Mouse (Mus musculus) hindbrain, embryonic 15.5 days (tissue): ENCODE data around the gene Tnfsf15. TPM values are rescaled to one million over a fixed set of nuclear protein-coding genes. Genes with fewer than 3 reads are reported as not detected.

Experiments
- ATAC-seq: fragments of 200-750 bp; cut with Nextera tagmentation; 2 replicates; pipeline ENCODE4 v1.8.0; 2017; ENCODE audit warnings: low read depth, moderate number of reproducible peaks, moderate TSS enrichment; ENCODE audit not compliant: low FRiP score
- H3K27ac ChIP-seq: fragments of 300-500 bp; sonication (generic); replicated peaks from 2 replicates; pipeline ENCODE4 v1.5.1; 2015; ENCODE audit warnings: mild to moderate bottlenecking, inconsistent platforms
- H3K27me3 ChIP-seq: fragments of 300-500 bp; sonication (generic); 2 replicates; pipeline ENCODE4 v1.6.1; 2015; ENCODE audit warnings: control low read depth, inconsistent platforms
- H3K36me3 ChIP-seq: fragments of 300-500 bp; sonication (generic); 2 replicates; pipeline ENCODE4 v1.6.1; 2015; ENCODE audit warnings: control low read depth, inconsistent platforms
- H3K4me1 ChIP-seq: fragments of 300-500 bp; sonication (generic); replicated peaks from 2 replicates; pipeline ENCODE4 v1.6.1; 2015; ENCODE audit warnings: control low read depth, inconsistent platforms
- H3K4me2 ChIP-seq: fragments of 300-500 bp; sonication (generic); 2 replicates; pipeline ENCODE4 v1.6.1; 2015; ENCODE audit warnings: moderate library complexity, mild to moderate bottlenecking, inconsistent platforms
- H3K4me3 ChIP-seq: fragments of 300-500 bp; sonication (generic); 2 replicates; pipeline ENCODE4 v1.5.1; 2015; ENCODE audit warnings: mild to moderate bottlenecking, inconsistent platforms
- H3K9ac ChIP-seq: fragments of 300-500 bp; sonication (generic); 2 replicates; pipeline ENCODE4 v1.6.1; 2015; ENCODE audit warnings: inconsistent platforms
- H3K9me3 ChIP-seq: fragments of 300-500 bp; sonication (generic); 2 replicates; pipeline ENCODE4 v1.6.1; 2016; ENCODE audit warnings: control low read depth, inconsistent platforms
- WGBS: fragments of 180-500 bp; shearing (Covaris S2); methylation state at CpG from one replicate; pipeline ENCODE4 v1.1.7; 2015; 5-methylcytosine and 5-hydroxymethylcytosine counted together
- polyA plus RNA-seq: library from polyadenylated mRNA; unstranded; fragments of >200 nt; fragmentation: Nextera tagmentation; extraction: Ambion mirVana; gene quantifications from 2 replicates; pipeline ENCODE4 v1.2.1, GENCODE M21; 2015

The Tnfsf15 gene
- polyA plus RNA-seq, 1 experiment from 2014 or later: 0.05 TPM

GRCm38 (mm10) chr4:63757527-63758154, 12.7 kb upstream of the Tnfsf15 start:
- H3K9ac ChIP-seq: no peak overlapping the region
- no peak overlapping the region for H3K4me2 ChIP-seq
- no peak overlapping the region for H3K4me3 ChIP-seq
- H3K27ac ChIP-seq: no peak overlapping the region
- H3K9me3 ChIP-seq: no peaks in the 10 kb centered on the region
- H3K4me1 ChIP-seq: 0 out of 2 replicates have a peak, but pooled peaks cover 3% of the 10 kb centered on the region
- ATAC-seq: no peak
- 87% methylated on average over 6 of the region's 6 CpGs for WGBS
- no peaks in the 10 kb centered on the region for H3K27me3 ChIP-seq
- no peaks in the 10 kb centered on the region for H3K36me3 ChIP-seq

- WGBS: 71% methylated on average over 2 of the region's 2 CpGs
- H3K4me1 ChIP-seq: 0 out of 2 replicates have a peak, but pooled peaks cover 5% of the 10 kb centered on the region
- no peaks in the 10 kb centered on the region for H3K9me3 ChIP-seq
- H3K36me3 ChIP-seq: no peaks in the 10 kb centered on the region
- no peaks in the 10 kb centered on the region for H3K27me3 ChIP-seq
- no peak for ATAC-seq
- H3K27ac ChIP-seq: no peak overlapping the region
- H3K4me3 ChIP-seq: no peak overlapping the region
- H3K4me2 ChIP-seq: no peak overlapping the region
- no peak overlapping the region for H3K9ac ChIP-seq
These were observed 11.2 kb upstream of the Tnfsf15 start for GRCm38 (mm10) chr4:63756072-63756471.

- WGBS: 70% methylated on average over 9 of the region's 9 CpGs
- H3K4me2 ChIP-seq: no peak overlapping the region
- no peak overlapping the region for H3K27ac ChIP-seq
- H3K4me3 ChIP-seq: no peak overlapping the region
- H3K36me3 ChIP-seq: no peaks in the 10 kb centered on the region
- H3K9ac ChIP-seq: no peak overlapping the region
- no peaks in the 10 kb centered on the region for H3K9me3 ChIP-seq
- ATAC-seq: no peak
- 0 out of 2 replicates have a peak, but pooled peaks cover 5% of the 10 kb centered on the region for H3K4me1 ChIP-seq
- no peaks in the 10 kb centered on the region for H3K27me3 ChIP-seq
These were observed 9.6 kb upstream of the Tnfsf15 start for GRCm38 (mm10) chr4:63754467-63755020.

GRCm38 (mm10) chr4:63753855-63754254, 8.9 kb upstream of the Tnfsf15 start:
- 73% methylated on average over 2 of the region's 2 CpGs for WGBS

GRCm38 (mm10) chr4:63752687-63753523, 8.0 kb upstream of the Tnfsf15 start:
- ATAC-seq: no peak
- Histone ChIP-seq H3K36me3 (no peaks in the 10 kb centered on the region), H3K9ac (no peak overlapping the region), H3K4me2 (no peak overlapping the region), H3K4me1 (0 out of 2 replicates have a peak, but pooled peaks cover 5% of the 10 kb centered on the region), H3K9me3 (no peaks in the 10 kb centered on the region), H3K27me3 (no peaks in the 10 kb centered on the region), H3K27ac (no peak overlapping the region), H3K4me3 (no peak overlapping the region)
- 58% methylated on average over 16 of the region's 16 CpGs for WGBS

More at GRCm38 (mm10) chr4:63753855-63754254, 8.9 kb upstream of the Tnfsf15 start:
- Histone ChIP-seq H3K27ac (no peak overlapping the region), H3K36me3 (no peaks in the 10 kb centered on the region), H3K4me2 (no peak overlapping the region), H3K27me3 (no peaks in the 10 kb centered on the region), H3K4me3 (no peak overlapping the region), H3K9ac (no peak overlapping the region), H3K4me1 (0 out of 2 replicates have a peak, but pooled peaks cover 5% of the 10 kb centered on the region), H3K9me3 (no peaks in the 10 kb centered on the region)
- ATAC-seq: no peak

- H3K4me1 ChIP-seq: 0 out of 2 replicates have a peak, but pooled peaks cover 11% of the 10 kb centered on the region
- no peak overlapping the region for H3K4me3 ChIP-seq
- no peaks in the 10 kb centered on the region for H3K9me3 ChIP-seq
- H3K27ac ChIP-seq: no peak overlapping the region
- no peak for ATAC-seq
- 70% methylated on average over 3 of the region's 3 CpGs for WGBS
- H3K36me3 ChIP-seq: no peaks in the 10 kb centered on the region
- H3K27me3 ChIP-seq: no peaks in the 10 kb centered on the region
- H3K9ac ChIP-seq: no peak overlapping the region
- H3K4me2 ChIP-seq: no peak overlapping the region
These were observed 3.3 kb upstream of the Tnfsf15 start for GRCm38 (mm10) chr4:63748061-63748730.

GRCm38 (mm10) chr4:63745271-63745670, 358 bp upstream of the Tnfsf15 start:
- 75% methylated on average over 6 of the region's 6 CpGs for WGBS
- no peak overlapping the region for H3K27ac ChIP-seq
- H3K4me2 ChIP-seq: no peak overlapping the region
- no peak overlapping the region for H3K9ac ChIP-seq
- H3K4me1 ChIP-seq: 0 out of 2 replicates have a peak, but pooled peaks cover 6% of the 10 kb centered on the region
- no peak for ATAC-seq
- no peak overlapping the region for H3K4me3 ChIP-seq
- no peaks in the 10 kb centered on the region for H3K9me3 ChIP-seq
- H3K27me3 ChIP-seq: no peaks in the 10 kb centered on the region
- no peaks in the 10 kb centered on the region for H3K36me3 ChIP-seq

GRCm38 (mm10) chr4:63743660-63744059, 1.3 kb downstream of the Tnfsf15 start:
- H3K9me3 ChIP-seq: no peaks in the 10 kb centered on the region
- no peak overlapping the region for H3K27ac ChIP-seq
- no peak for ATAC-seq
- H3K4me3 ChIP-seq: no peak overlapping the region
- no peak overlapping the region for H3K9ac ChIP-seq
- H3K27me3 ChIP-seq: no peaks in the 10 kb centered on the region
- no peaks in the 10 kb centered on the region for H3K36me3 ChIP-seq
- no peak overlapping the region for H3K4me2 ChIP-seq
- WGBS: 56% methylated on average over 1 of the region's 1 CpGs
- peaks cover 14% of the 10 kb centered on the region; the same call in 1 of the 2 replicates for H3K4me1 ChIP-seq

- H3K4me1 ChIP-seq: peaks cover 14% of the 10 kb centered on the region; the same call in 1 of the 2 replicates
- H3K4me3 ChIP-seq: no peak overlapping the region
- H3K4me2 ChIP-seq: no peak overlapping the region
- no peaks in the 10 kb centered on the region for H3K36me3 ChIP-seq
- no peak for ATAC-seq
- no peaks in the 10 kb centered on the region for H3K9me3 ChIP-seq
- WGBS: 89% methylated on average over 5 of the region's 5 CpGs
- no peaks in the 10 kb centered on the region for H3K27me3 ChIP-seq
- H3K27ac ChIP-seq: no peak overlapping the region
- no peak overlapping the region for H3K9ac ChIP-seq
These were observed 2.0 kb downstream of the Tnfsf15 start for GRCm38 (mm10) chr4:63742763-63743371.

GRCm38 (mm10) chr4:63742101-63742500, 2.8 kb downstream of the Tnfsf15 start:
- no peak overlapping the region for H3K4me2 ChIP-seq
- peaks cover 14% of the 10 kb centered on the region; the same call in 1 of the 2 replicates for H3K4me1 ChIP-seq
- no peak overlapping the region for H3K4me3 ChIP-seq
- ATAC-seq: no peak
- H3K9ac ChIP-seq: no peak overlapping the region
- H3K9me3 ChIP-seq: no peaks in the 10 kb centered on the region
- H3K36me3 ChIP-seq: no peaks in the 10 kb centered on the region
- H3K27ac ChIP-seq: no peak overlapping the region
- WGBS: 63% methylated on average over 7 of the region's 7 CpGs
- H3K27me3 ChIP-seq: no peaks in the 10 kb centered on the region

GRCm38 (mm10) chr4:63740761-63741160, 4.2 kb downstream of the Tnfsf15 start:
- Histone ChIP-seq H3K27ac (no peak overlapping the region), H3K9ac (no peak overlapping the region), H3K4me3 (no peak overlapping the region), H3K9me3 (no peaks in the 10 kb centered on the region), H3K4me2 (no peak overlapping the region), H3K4me1 (peaks cover 14% of the 10 kb centered on the region; the same call in 1 of the 2 replicates), H3K27me3 (no peaks in the 10 kb centered on the region), H3K36me3 (no peaks in the 10 kb centered on the region)
- WGBS: 85% methylated on average over 4 of the region's 4 CpGs
- ATAC-seq: no peak
